Mouse (Mus musculus): ENCODE data around the gene Fastkd1.

GRCm38 (mm10) chr2:69644968-69645617 lies 68.2 kb downstream of the Fastkd1 start:
- TF ChIP-seq CTCF (IDR thresholded peaks at IDR 0.05; ENCODE audit: extremely low read depth, insufficient read depth, insufficient read length, insufficient replicate concordance) (no peak), POLR2A (IDR thresholded peaks at IDR 0.05; ENCODE audit: low read depth, low read length) (no peak)
